In genomic region chr12:112663303-112663702, GRCm38 (mm10) we compare ENCODE assay signal across 10 mouse cellular contexts. TPM values are rescaled to one million over a fixed set of nuclear protein-coding genes. Genes with fewer than 3 reads are reported as not detected.
DNase-seq lines count a peak whose midpoint lies in the region; ATAC-seq and TF ChIP-seq lines count a peak whose summit lies in the region.
"Had no signal": no experiment of that assay in that cellular context is flagged by ENCODE, and none has a peak within 500 bp of the region (broad histone marks: within the 10 kb centered on the region; RNA-seq: fewer than 3 reads in every experiment).

No protein-coding gene starts in this region.

- DNase-seq in hindbrain, embryonic 11.5 days (ENCODE audit: low spot score) = no peak
- no peak for DNase-seq in gastrocnemius, postnatal 4 days (ENCODE audit: low spot score in 2 of 2)
- DNase-seq: gastrocnemius, postnatal 25 days; lung, postnatal 14 days had no signal

- WGBS in intestine, embryonic 15.5 days = 83% methylated on average over 11 of the region's 11 CpGs
- 86% methylated on average over 11 of the region's 11 CpGs for WGBS in intestine, postnatal 0 days
- WGBS in embryonic facial prominence, embryonic 13.5 days = 85% methylated on average over 11 of the region's 11 CpGs
- 86% methylated on average over 11 of the region's 11 CpGs for WGBS in hindbrain, embryonic 11.5 days
- 75% methylated on average over 11 of the region's 11 CpGs for WGBS in midbrain, embryonic 13.5 days

- no peak overlapping the region for H3K4me3 ChIP-seq in intestine, embryonic 15.5 days (replicated peaks)
- H3K4me3 ChIP-seq in intestine, postnatal 0 days (ENCODE audit: low read depth, low read length) = no peak overlapping the region
- no peak overlapping the region for H3K4me3 ChIP-seq in embryonic facial prominence, embryonic 13.5 days
- no peak overlapping the region for H3K4me3 ChIP-seq in hindbrain, embryonic 11.5 days (ENCODE audit: low read depth, low read length)
- no peak overlapping the region for H3K4me3 ChIP-seq in midbrain, embryonic 13.5 days (replicated peaks)

- no peaks in the 10 kb centered on the region for H3K9me3 ChIP-seq in intestine, embryonic 15.5 days
- no peaks in the 10 kb centered on the region for H3K9me3 ChIP-seq in intestine, postnatal 0 days (ENCODE audit: control insufficient read depth)
- H3K9me3 ChIP-seq in embryonic facial prominence, embryonic 13.5 days = no peaks in the 10 kb centered on the region
- no peaks in the 10 kb centered on the region for H3K9me3 ChIP-seq in hindbrain, embryonic 11.5 days (ENCODE audit: control insufficient read depth, low read length)
- H3K9me3 ChIP-seq in midbrain, embryonic 13.5 days = no peaks in the 10 kb centered on the region

- no peak overlapping the region; the same call in 1 of the 2 replicates for H3K9ac ChIP-seq in intestine, embryonic 15.5 days
- no peak overlapping the region for H3K9ac ChIP-seq in intestine, postnatal 0 days (ENCODE audit: low read depth, low read length)
- 0 out of 2 replicates have a peak overlapping the region, but pooled peaks have one; percentile 12 for H3K9ac ChIP-seq in embryonic facial prominence, embryonic 13.5 days
- H3K9ac ChIP-seq in hindbrain, embryonic 11.5 days (ENCODE audit: low read depth, low read length) = peak overlapping the region; percentile 55; the same call in 1 of the 2 replicates
- H3K9ac ChIP-seq in midbrain, embryonic 13.5 days (replicated peaks) = peak overlapping the region; percentile 48

- peaks cover 55% of the 10 kb centered on the region for H3K36me3 ChIP-seq in intestine, embryonic 15.5 days
- peaks cover 73% of the 10 kb centered on the region for H3K36me3 ChIP-seq in intestine, postnatal 0 days (ENCODE audit: control insufficient read depth, insufficient read depth)
- H3K36me3 ChIP-seq in embryonic facial prominence, embryonic 13.5 days = peaks cover 94% of the 10 kb centered on the region
- peaks cover 17% of the 10 kb centered on the region for H3K36me3 ChIP-seq in hindbrain, embryonic 11.5 days (ENCODE audit: control insufficient read depth, insufficient read depth, low read length)
- H3K36me3 ChIP-seq in midbrain, embryonic 13.5 days = peaks cover 73% of the 10 kb centered on the region

- H3K4me1 ChIP-seq in intestine, embryonic 15.5 days (replicated peaks) = peaks cover 87% of the 10 kb centered on the region
- peaks cover 28% of the 10 kb centered on the region for H3K4me1 ChIP-seq in intestine, postnatal 0 days (replicated peaks; ENCODE audit: control insufficient read depth, insufficient read depth, low read length)
- H3K4me1 ChIP-seq in embryonic facial prominence, embryonic 13.5 days = peaks cover 76% of the 10 kb centered on the region
- H3K4me1 ChIP-seq in hindbrain, embryonic 11.5 days (replicated peaks; ENCODE audit: control insufficient read depth, insufficient read depth, low read length) = peaks cover 52% of the 10 kb centered on the region
- H3K4me1 ChIP-seq in midbrain, embryonic 13.5 days (replicated peaks) = peaks cover 87% of the 10 kb centered on the region

- no peaks in the 10 kb centered on the region for H3K27me3 ChIP-seq in intestine, embryonic 15.5 days (replicated peaks)
- H3K27me3 ChIP-seq in intestine, postnatal 0 days (replicated peaks; ENCODE audit: control insufficient read depth, insufficient read depth, low read length) = no peaks in the 10 kb centered on the region
- H3K27me3 ChIP-seq in embryonic facial prominence, embryonic 13.5 days = no peaks in the 10 kb centered on the region
- no peaks in the 10 kb centered on the region for H3K27me3 ChIP-seq in hindbrain, embryonic 11.5 days (ENCODE audit: control insufficient read depth, insufficient read depth, low read length)
- H3K27me3 ChIP-seq in midbrain, embryonic 13.5 days = no peaks in the 10 kb centered on the region

- peak overlapping the region; percentile 88; the same call in 1 of the 2 replicates for H3K27ac ChIP-seq in intestine, embryonic 15.5 days
- no peak overlapping the region for H3K27ac ChIP-seq in intestine, postnatal 0 days (ENCODE audit: low read depth, low read length)
- H3K27ac ChIP-seq in embryonic facial prominence, embryonic 13.5 days = peak overlapping the region; percentile 56; the same call in 1 of the 2 replicates
- H3K27ac ChIP-seq in hindbrain, embryonic 11.5 days (ENCODE audit: low read depth, low read length) = peak overlapping the region; percentile 93
- H3K27ac ChIP-seq in midbrain, embryonic 13.5 days = peak overlapping the region; percentile 94

- H3K4me2 ChIP-seq in intestine, embryonic 15.5 days (replicated peaks) = no peak overlapping the region
- no peak overlapping the region for H3K4me2 ChIP-seq in intestine, postnatal 0 days (replicated peaks; ENCODE audit: low read depth)
- no peak overlapping the region for H3K4me2 ChIP-seq in embryonic facial prominence, embryonic 13.5 days
- H3K4me2 ChIP-seq in hindbrain, embryonic 11.5 days (replicated peaks; ENCODE audit: low read depth, low read length) = 0 out of 2 replicates have a peak overlapping the region, but pooled peaks have one; percentile 21
- peak overlapping the region; percentile 35 for H3K4me2 ChIP-seq in midbrain, embryonic 13.5 days (replicated peaks)

- ATAC-seq in intestine, embryonic 15.5 days = no peak
- no peak for ATAC-seq in intestine, postnatal 0 days
- ATAC-seq in embryonic facial prominence, embryonic 13.5 days (ENCODE audit: insufficient number of reproducible peaks, insufficient read depth, low FRiP score, low TSS enrichment, low read depth) = no peak
- no peak for ATAC-seq in hindbrain, embryonic 11.5 days (ENCODE audit: low FRiP score)
- ATAC-seq in midbrain, embryonic 13.5 days = no peak
- no peak for ATAC-seq in monocyte, adult 5-6 weeks (replicated peaks; ENCODE audit: insufficient number of reproducible peaks, low FRiP score, low TSS enrichment, poor library complexity, severe bottlenecking)
- ATAC-seq in cerebellum, adult (ENCODE audit: insufficient number of reproducible peaks, low FRiP score, low TSS enrichment) = no peak

- TF ChIP-seq CTCF in intestine, postnatal 0 days (IDR thresholded peaks at IDR 0.05; ENCODE audit: low read depth) = no peak

RNA-seq across cellular contexts. Expression of gene Akt1, which starts 11.4 kb away (rescaled TPM):
- polyA plus RNA-seq in intestine, embryonic 15.5 days (2015; fragmentation: Nextera tagmentation; extraction: Ambion mirVana) = 128 and 141 TPM in 2 replicates
- 121 and 125 TPM in 2 replicates for polyA plus RNA-seq in intestine, postnatal 0 days (2015; fragmentation: Nextera tagmentation; extraction: Ambion mirVana)
- polyA plus RNA-seq in embryonic facial prominence, embryonic 13.5 days (2015; fragmentation: Nextera tagmentation; extraction: Ambion mirVana) = 49.7 and 60.0 TPM in 2 replicates
- polyA plus RNA-seq in hindbrain, embryonic 11.5 days (2014; fragmentation: Nextera tagmentation; extraction: Ambion mirVana) = 50.8 and 76.5 TPM in 2 replicates
- polyA plus RNA-seq in midbrain, embryonic 13.5 days (2015; fragmentation: Nextera tagmentation; extraction: Ambion mirVana) = 55.9 and 61.1 TPM in 2 replicates
- total RNA-seq in monocyte, adult 5-6 weeks (2017) = 151 to 190 TPM (median 176 TPM) in 3 replicates
- total RNA-seq in gastrocnemius, postnatal 4 days (2021) = 100 to 1,000 TPM; 258 to 259 TPM

RNA-seq across cellular contexts. Expression of gene Zbtb42, which starts 15.3 kb away (rescaled TPM):
- 7.5 and 10.3 TPM in 2 replicates for polyA plus RNA-seq in intestine, embryonic 15.5 days (2015; fragmentation: Nextera tagmentation; extraction: Ambion mirVana)
- 8.1 and 8.3 TPM in 2 replicates for polyA plus RNA-seq in intestine, postnatal 0 days (2015; fragmentation: Nextera tagmentation; extraction: Ambion mirVana)
- polyA plus RNA-seq in embryonic facial prominence, embryonic 13.5 days (2015; fragmentation: Nextera tagmentation; extraction: Ambion mirVana) = 2.3 and 3.1 TPM in 2 replicates
- polyA plus RNA-seq in hindbrain, embryonic 11.5 days (2014; fragmentation: Nextera tagmentation; extraction: Ambion mirVana) = 4.3 and 7.0 TPM in 2 replicates
- polyA plus RNA-seq in midbrain, embryonic 13.5 days (2015; fragmentation: Nextera tagmentation; extraction: Ambion mirVana) = 2.8 and 3.3 TPM in 2 replicates
- total RNA-seq in monocyte, adult 5-6 weeks (2017) = 4.3 to 8.3 TPM (median 5.6 TPM) in 3 replicates
- 1 to 10 TPM; 2.2 to 3.1 TPM for total RNA-seq in gastrocnemius, postnatal 4 days (2021)

RNA-seq across cellular contexts. Expression of gene Siva1, which starts 18.8 kb away (rescaled TPM):
- polyA plus RNA-seq in intestine, embryonic 15.5 days (2015; fragmentation: Nextera tagmentation; extraction: Ambion mirVana) = 183 and 225 TPM in 2 replicates
- polyA plus RNA-seq in intestine, postnatal 0 days (2015; fragmentation: Nextera tagmentation; extraction: Ambion mirVana) = 52.6 and 54.5 TPM in 2 replicates
- 249 and 252 TPM in 2 replicates for polyA plus RNA-seq in embryonic facial prominence, embryonic 13.5 days (2015; fragmentation: Nextera tagmentation; extraction: Ambion mirVana)
- polyA plus RNA-seq in hindbrain, embryonic 11.5 days (2014; fragmentation: Nextera tagmentation; extraction: Ambion mirVana) = 178 and 182 TPM in 2 replicates
- 83.0 and 96.5 TPM in 2 replicates for polyA plus RNA-seq in midbrain, embryonic 13.5 days (2015; fragmentation: Nextera tagmentation; extraction: Ambion mirVana)
- total RNA-seq in monocyte, adult 5-6 weeks (2017) = 73.4 to 154 TPM (median 84.8 TPM) in 3 replicates
- total RNA-seq in gastrocnemius, postnatal 4 days (2021) = 10 to 100 TPM; 42.9 to 43.8 TPM

RNA-seq across cellular contexts. Expression of gene Adssl1, which starts 43.5 kb away (rescaled TPM):
- polyA plus RNA-seq in intestine, embryonic 15.5 days (2015; fragmentation: Nextera tagmentation; extraction: Ambion mirVana) = 2.1 and 2.8 TPM in 2 replicates
- polyA plus RNA-seq in intestine, postnatal 0 days (2015; fragmentation: Nextera tagmentation; extraction: Ambion mirVana) = 0.57 and 0.67 TPM in 2 replicates
- 4.3 and 4.4 TPM in 2 replicates for polyA plus RNA-seq in embryonic facial prominence, embryonic 13.5 days (2015; fragmentation: Nextera tagmentation; extraction: Ambion mirVana)
- 2.1 and 2.6 TPM in 2 replicates for polyA plus RNA-seq in hindbrain, embryonic 11.5 days (2014; fragmentation: Nextera tagmentation; extraction: Ambion mirVana)
- 1.1 and 1.5 TPM in 2 replicates for polyA plus RNA-seq in midbrain, embryonic 13.5 days (2015; fragmentation: Nextera tagmentation; extraction: Ambion mirVana)
- 81.5 to 125 TPM (median 102 TPM) in 3 replicates for total RNA-seq in monocyte, adult 5-6 weeks (2017)
- 100 to 1,000 TPM; 221 to 269 TPM for total RNA-seq in gastrocnemius, postnatal 4 days (2021)

RNA-seq across cellular contexts. Expression of gene Cep170b, which starts 57.0 kb away (rescaled TPM):
- polyA plus RNA-seq in intestine, embryonic 15.5 days (2015; fragmentation: Nextera tagmentation; extraction: Ambion mirVana) = 20.1 and 22.4 TPM in 2 replicates
- polyA plus RNA-seq in intestine, postnatal 0 days (2015; fragmentation: Nextera tagmentation; extraction: Ambion mirVana) = 12.7 and 13.4 TPM in 2 replicates
- polyA plus RNA-seq in embryonic facial prominence, embryonic 13.5 days (2015; fragmentation: Nextera tagmentation; extraction: Ambion mirVana) = 13.8 and 16.7 TPM in 2 replicates
- 8.5 and 8.7 TPM in 2 replicates for polyA plus RNA-seq in hindbrain, embryonic 11.5 days (2014; fragmentation: Nextera tagmentation; extraction: Ambion mirVana)
- polyA plus RNA-seq in midbrain, embryonic 13.5 days (2015; fragmentation: Nextera tagmentation; extraction: Ambion mirVana) = 20.2 and 22.0 TPM in 2 replicates
- total RNA-seq in monocyte, adult 5-6 weeks (2017) = 0.29 to 0.43 TPM in 2 of 3 replicates, not detected in the other
- total RNA-seq in gastrocnemius, postnatal 4 days (2021) = 10 to 100 TPM; 10.2 to 11.4 TPM

Comparison
In these comparisons a context has a peak if more than half of its experiments do, and no peak if none do; other contexts are left out.
1. H3K4me2 ChIP-seq: peak in hindbrain, embryonic 11.5 days (single experiment) and midbrain, embryonic 13.5 days (single experiment); none in intestine, embryonic 15.5 days (single experiment), intestine, postnatal 0 days (single experiment) and embryonic facial prominence, embryonic 13.5 days (single experiment).
2. H3K9ac ChIP-seq: peak in embryonic facial prominence, embryonic 13.5 days (single experiment), hindbrain, embryonic 11.5 days (single experiment) and midbrain, embryonic 13.5 days (single experiment); none in intestine, embryonic 15.5 days (single experiment) and intestine, postnatal 0 days (single experiment).